Mouse (Mus musculus) cerebellum, adult 8-10 months (tissue): ENCODE results near the gene Ldhd.

Source experiments
- DNase-seq: peaks from one replicate; pipeline ENCODE4 v3.0.0; 2022

Ldhd gene

DNA sequence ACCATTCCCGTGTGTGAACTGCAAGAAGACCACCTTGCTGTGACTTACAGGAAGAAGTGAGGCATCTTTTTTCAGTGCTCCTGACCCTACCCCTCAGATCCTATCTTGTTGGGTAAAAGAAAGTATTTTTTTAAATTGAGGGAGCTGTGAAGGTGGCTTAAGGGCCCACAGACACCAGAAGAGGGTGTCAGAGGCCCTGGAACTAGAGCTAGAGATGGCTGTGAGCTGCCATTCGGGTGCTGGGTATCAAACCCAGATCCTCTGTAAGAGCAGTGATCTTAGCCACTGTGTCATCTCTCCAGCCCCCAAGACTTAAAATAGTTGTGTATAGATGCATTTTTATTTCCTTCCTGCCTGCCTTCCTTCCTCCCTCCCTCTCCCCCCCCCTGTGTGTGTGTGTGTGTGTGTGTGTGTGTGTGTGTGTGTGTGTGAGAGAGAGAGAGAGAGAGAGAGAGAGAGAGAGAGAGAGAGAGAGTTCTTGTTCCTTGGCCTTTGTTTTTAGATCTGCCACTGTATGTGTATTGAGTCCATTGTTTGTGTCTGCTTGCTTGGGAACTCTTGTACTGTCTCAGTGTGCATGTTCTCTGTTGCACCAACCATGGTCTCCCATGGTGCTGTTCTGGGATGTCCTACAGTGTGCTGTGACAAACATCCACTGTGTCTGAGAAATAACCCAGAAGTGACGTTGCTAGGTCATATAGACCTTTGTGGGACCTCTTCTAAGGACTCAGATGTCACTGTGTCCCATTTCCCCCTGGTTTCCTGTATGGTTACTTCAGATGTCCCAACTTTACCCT lies 35.9 kb downstream of the Ldhd start:
- no peak for DNase-seq

DNA sequence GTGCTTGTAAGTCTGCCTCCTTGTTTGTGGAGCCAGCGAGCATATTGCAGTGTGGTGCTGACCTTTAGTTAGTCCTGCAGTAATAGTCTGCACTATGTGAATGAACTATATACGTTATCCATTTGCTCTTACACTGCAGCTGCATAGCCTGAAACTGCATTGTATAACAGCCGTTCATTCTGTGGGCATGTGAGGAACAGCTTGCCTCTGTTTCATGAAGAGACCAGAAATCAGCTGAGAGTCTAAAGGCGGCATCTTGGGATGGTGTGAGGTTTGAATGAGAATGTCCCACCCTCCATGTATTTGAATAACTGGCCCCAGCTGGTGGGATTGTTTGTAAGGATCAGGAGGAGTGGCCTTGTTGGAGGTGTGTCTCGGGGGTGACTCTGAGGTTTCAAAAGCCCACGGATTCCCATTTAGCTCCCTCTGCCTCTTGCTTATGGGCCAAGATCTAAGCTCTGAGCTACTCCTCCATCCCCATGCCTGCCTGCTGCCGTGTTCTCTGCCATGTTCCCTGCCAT lies 37.7 kb downstream of the Ldhd start:
- DNase-seq: no peak

DNA sequence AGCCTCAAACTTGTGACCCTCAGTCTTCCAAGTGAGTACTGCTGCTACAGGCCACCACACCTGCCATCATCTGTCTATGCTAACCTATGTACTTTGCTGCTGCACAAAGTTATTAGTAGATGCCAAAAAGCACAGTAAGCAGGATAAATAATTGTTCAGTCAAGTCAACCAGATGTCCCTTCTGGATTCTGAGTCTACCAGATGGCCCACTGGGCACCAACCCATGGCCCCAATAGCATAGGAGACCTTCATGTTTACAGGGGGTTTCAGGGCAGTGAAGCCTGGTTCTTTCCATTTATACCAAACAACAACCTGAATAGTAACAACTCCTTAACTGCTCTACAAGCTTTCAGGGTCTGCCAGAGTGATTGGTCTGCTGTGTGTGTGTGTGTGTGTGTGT lies 39.0 kb downstream of the Ldhd start:
- DNase-seq: no peak

DNA sequence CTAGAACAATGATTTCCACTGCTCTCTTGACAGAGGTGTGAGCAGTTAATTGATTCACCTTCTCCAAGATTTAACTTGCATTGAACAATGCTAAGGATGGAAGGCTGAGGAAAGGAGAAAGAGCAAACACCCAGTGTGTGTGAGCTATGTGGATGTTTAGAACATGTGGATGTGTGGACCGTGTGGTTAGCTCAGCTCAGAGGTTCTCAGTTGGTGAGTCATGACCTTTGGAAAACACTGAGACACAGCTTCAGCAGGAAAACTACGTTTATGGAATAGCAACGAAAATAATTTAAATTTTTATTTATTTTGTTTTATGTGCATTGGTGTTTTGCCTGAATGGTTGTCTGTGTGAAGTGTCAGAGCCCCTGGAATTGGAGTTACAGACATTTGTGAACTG lies 40.0 kb downstream of the Ldhd start:
- no peak for DNase-seq

DNA sequence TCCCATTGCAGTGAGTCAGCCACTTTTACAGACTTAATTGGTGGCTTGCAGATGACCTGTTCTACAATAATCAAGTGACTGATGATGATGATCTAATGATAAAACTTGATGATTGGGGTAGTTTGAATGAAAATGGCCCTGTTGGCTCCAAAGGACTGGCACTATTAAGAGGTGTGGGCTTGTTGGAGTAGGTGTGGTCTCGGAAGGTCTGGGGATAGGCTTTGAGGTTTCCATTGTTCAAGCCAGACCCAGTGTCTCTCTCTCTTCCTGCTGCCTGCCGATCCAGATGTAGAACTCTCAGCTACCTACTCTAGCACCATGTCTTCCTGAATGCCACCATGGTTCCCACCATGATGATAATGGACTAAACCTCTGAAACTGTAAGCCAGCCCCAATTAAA lies 41.8 kb downstream of the Ldhd start:
- DNase-seq: no peak

DNA sequence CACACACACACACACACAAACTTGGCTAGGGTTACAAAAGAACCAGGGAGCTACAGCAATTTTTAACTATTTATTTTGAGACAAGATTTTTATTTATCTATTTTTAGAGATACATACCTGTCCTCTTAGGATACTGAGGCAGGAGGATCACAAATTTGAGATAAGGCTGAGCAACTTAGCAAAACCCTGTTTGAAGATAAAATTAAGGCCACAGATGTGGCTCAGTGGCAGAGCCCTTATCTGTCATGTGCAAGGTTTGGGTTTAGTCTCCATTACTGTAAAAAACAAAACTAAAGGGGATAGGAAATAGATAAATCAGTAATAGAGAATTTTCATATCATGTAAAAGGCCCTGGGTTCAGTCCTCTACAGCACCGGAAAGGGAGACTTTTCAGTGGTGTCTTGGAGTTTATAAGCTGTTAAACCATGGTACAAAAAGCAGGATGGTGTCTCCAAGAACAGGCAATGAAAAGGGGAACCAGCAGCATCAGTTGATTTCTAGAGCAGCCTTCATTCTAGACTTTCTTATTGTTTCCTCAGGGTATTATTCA lies 42.6 kb downstream of the Ldhd start:
- DNase-seq: no peak

DNA sequence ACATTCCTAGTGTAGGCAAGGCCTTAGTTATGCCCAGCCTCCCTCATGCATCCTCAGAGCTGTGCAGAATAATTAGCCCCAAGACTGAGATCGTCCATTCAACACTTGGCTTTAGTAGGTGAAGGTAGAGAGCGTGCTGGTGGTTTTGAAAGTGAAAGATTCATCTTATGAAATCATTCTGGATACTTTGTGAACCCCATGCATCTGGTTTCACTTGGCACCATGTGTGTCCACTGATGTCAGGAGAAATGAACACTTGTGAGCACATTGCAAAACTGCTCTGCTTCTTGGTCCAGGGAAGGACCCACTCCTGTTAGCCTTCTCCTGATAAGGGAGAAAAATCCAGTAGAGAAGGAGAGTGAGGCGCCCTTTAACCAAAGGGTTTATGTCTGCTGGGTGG lies 45.2 kb downstream of the Ldhd start:
- no peak for DNase-seq

DNA sequence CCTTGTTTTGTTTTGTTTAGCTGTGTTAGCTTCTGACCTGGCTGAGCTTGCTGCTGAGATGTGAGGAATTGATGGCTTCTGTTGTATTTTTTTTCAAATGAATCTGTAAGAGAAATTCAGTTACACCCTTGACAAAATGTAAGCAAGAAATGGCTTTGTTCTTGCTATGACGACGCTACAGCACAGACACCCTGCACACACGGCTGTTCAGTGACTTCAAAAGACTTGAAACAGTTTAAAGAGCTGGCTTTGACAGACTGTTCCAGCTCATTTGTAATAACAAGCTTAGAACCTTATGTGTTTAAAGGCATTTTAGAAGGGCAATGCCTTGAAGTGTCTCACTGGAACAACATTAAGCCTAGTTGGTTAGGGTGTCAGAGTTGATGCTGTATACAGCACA lies 47.8 kb downstream of the Ldhd start:
- DNase-seq: no peak

DNA sequence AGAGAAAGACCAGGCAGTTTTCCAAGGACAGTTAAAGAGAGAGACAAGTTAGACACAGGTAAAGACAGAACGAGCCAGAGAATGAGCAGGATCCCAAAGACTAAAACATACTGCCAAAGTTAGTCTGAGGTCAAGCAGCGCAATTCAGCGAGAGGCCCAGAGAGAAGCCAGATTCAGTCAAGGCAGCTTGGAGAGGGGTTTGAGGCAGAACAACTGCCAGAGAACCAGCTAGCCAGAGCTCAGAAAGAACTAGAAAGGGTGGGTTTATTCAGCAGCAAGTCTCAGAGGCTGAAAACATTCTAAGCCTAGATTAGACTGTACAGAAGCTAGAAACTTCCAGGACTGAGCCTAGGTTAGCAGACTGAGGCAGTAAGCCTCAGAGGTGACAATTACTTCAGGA lies 49.9 kb downstream of the Ldhd start:
- no peak for DNase-seq

DNA sequence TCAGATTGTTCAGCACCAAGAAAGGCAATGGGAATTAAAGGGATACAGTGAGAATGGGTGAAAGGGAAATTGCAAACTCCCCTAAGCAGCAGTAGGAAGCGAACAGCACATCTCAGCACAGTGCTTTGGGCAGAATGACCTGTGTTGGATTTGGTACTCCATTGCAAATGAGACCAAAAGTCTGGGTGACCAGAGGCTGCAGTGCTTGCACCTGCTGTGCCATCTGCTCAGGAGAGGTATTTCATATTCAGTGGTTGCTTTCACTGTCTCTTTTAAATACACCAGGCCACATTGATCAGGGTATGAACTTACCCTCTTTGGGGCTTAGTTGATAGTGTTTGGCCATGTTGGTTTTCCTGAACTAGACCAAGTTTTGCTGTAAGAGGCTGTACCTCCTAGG lies 50.9 kb downstream of the Ldhd start:
- peak; percentile 53 for DNase-seq

DNA sequence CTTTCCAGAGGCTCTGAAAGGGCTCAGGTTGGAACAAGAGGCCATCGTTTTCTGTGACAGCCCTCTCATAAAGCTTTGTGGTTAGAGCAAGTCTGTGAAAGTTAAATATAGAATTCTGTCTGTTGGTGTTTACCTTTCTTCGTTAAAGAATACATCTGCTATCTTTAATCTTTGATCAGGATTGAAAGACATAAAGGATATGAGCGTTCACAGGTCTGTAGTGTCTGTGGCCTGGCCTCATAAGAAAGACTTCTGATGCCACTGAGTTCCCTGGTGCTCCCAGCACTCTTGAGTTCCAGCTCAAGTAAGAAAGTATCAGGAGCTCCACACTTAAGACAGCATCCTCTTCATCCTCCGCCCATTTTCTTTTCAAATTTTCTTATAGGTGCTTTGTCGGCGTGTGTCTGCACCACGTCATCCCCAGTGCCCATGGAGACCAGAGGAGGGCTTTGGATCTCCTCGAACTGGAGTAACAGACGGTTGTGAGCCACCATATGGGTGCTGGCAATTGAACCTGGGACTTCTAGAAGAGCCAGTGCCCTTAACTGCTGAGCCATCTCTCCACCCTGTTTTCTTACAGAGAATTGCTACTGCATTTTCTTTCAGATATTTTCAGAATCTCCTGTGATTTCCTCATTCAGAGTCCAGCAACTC lies 52.2 kb downstream of the Ldhd start:
- no peak for DNase-seq

DNA sequence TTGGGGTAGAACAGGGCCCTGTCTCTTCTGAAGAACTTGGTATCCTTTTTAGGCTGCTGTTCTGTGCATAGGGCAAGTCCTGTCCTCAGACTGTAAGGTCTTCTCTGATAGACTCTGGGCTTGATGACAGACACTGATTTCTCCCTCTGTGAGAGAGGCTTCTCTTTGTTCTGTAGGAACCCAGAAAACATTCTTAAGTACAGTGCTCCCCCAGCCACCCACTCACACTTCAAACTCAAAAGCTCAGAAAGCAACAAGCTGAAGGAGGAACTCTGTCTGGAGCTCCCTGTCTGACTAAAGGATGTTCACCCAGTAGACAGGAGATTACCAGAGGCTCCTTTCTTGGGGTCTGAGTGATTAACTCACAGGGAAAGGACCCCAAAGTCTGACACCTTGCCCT lies 53.7 kb downstream of the Ldhd start:
- DNase-seq: no peak

DNA sequence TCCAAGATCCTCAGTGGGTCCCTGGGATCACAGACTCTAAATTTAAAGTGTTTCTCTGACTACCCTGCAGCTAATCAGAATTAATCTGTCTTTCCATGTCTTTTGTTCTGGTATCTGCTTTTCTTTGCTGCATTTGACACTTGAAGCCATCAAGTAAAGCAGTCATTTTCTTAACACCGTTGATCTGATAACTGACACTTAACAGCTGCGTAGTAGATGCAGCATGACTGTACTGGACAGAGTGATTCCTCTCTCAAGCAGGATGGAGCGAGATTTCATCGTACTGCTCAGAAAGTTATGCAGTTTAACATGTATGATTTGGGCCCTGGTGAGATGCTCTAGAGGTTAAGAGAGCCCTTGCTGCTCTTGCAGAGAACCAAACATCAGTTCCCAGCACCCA lies 54.7 kb downstream of the Ldhd start:
- no peak for DNase-seq

DNA sequence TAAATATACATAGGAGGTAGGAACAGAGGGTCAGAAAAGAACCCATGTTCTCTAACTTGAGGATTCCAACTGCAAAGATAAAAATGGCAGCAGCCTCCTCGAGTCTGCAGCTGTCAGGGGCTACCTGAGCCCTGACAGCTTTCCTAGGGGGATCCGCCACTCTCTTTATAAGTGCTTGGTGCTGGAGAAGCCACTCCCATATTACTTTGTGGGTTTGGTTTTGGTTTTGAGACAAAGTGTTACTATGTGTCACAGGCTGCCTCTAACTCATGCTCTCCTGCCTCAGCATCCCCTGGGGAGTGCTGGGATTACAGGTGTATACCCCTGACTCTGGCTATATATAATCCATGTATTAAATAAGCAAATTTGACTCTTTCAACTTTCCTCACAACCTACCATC lies 56.2 kb downstream of the Ldhd start:
- DNase-seq: no peak
